Mouse (Mus musculus) kidney, postnatal 0 days (tissue): ENCODE measurements around the gene Pbld2. TPM values are rescaled to one million over a fixed set of nuclear protein-coding genes. Genes with fewer than 3 reads are reported as not detected.

Experiments
- ATAC-seq: fragments of 200-750 bp; cut with Nextera tagmentation; replicated peaks from 2 replicates; pipeline ENCODE4 v1.8.0; 2017; ENCODE audit warnings: low read depth, moderate number of reproducible peaks, moderate TSS enrichment, moderate library complexity; ENCODE audit not compliant: low FRiP score
- DNase-seq: peaks from one replicate; pipeline ENCODE4 v3.0.0-alpha.2; 2016; ENCODE audit warnings: low spot score
- H3K27ac ChIP-seq: fragments of 300-500 bp; sonication (generic); 2 replicates; pipeline ENCODE4 v1.5.1; 2014; ENCODE audit warnings: mild to moderate bottlenecking
- H3K27me3 ChIP-seq: fragments of 300-500 bp; sonication (generic); 2 replicates; pipeline ENCODE4 v1.6.1; 2014; ENCODE audit warnings: low read length, mixed read lengths; ENCODE audit not compliant: insufficient read depth
- H3K36me3 ChIP-seq: fragments of 300-500 bp; sonication (generic); 2 replicates; pipeline ENCODE4 v1.6.1; 2014; ENCODE audit warnings: low read length, mixed read lengths; ENCODE audit not compliant: insufficient read depth
- H3K4me1 ChIP-seq: fragments of 300-500 bp; sonication (generic); replicated peaks from 2 replicates; pipeline ENCODE4 v1.6.1; 2014; ENCODE audit warnings: antibody characterized with exemption, low read length, mixed read lengths; ENCODE audit not compliant: insufficient read depth
- H3K4me2 ChIP-seq: fragments of 300-500 bp; sonication (generic); 2 replicates; pipeline ENCODE4 v1.6.1; 2014; ENCODE audit warnings: mild to moderate bottlenecking, low read length, moderate library complexity, mixed read lengths
- H3K4me3 ChIP-seq: fragments of 300-500 bp; sonication (generic); replicated peaks from 2 replicates; pipeline ENCODE4 v1.5.1; 2014; ENCODE audit warnings: low read depth, low read length
- H3K9ac ChIP-seq: fragments of 300-500 bp; sonication (generic); 2 replicates; pipeline ENCODE4 v1.6.1; 2014; ENCODE audit warnings: low read depth, low read length
- H3K9me3 ChIP-seq: fragments of 300-500 bp; sonication (generic); replicated peaks from 2 replicates; pipeline ENCODE4 v1.6.1; 2016; ENCODE audit warnings: low read length, inconsistent platforms, mixed read lengths
- CTCF ChIP-seq: IDR thresholded peaks from 2 replicates; pipeline ENCODE4 v1.5.1; 2016; ENCODE audit warnings: antibody characterized with exemption, low read depth, mild to moderate bottlenecking, moderate library complexity
- WGBS: fragments of 180-500 bp; shearing (Covaris S2); extraction: QIAGEN DNeasy Blood & Tissue Kit; methylation state at CpG from one replicate; pipeline ENCODE4 v1.1.7; 2014; 5-methylcytosine and 5-hydroxymethylcytosine counted together
- polyA plus RNA-seq: library from polyadenylated mRNA; unstranded; fragments of >200 nt; fragmentation: Nextera tagmentation; extraction: Ambion mirVana; gene quantifications from 2 replicates; pipeline ENCODE4 v1.2.1, GENCODE M21; 2015

Pbld2 gene
- polyA plus RNA-seq, 1 experiment from 2014 or later, result 11.6 TPM

GRCm38 (mm10) chr10:63063365-63063764, 39.2 kb downstream of the Pbld2 start:
- TF ChIP-seq CTCF, result no peak
- Histone ChIP-seq H3K36me3 (no peaks in the 10 kb centered on the region), H3K27ac (no peak overlapping the region), H3K9ac (no peak overlapping the region), H3K27me3 (no peaks in the 10 kb centered on the region), H3K4me3 (no peak overlapping the region), H3K9me3 (no peaks in the 10 kb centered on the region), H3K4me1 (no peaks in the 10 kb centered on the region), H3K4me2 (no peak overlapping the region)
- DNase-seq, result no peak
- 87% methylated on average over 7 of the region's 7 CpGs for WGBS
- no peak for ATAC-seq

GRCm38 (mm10) chr10:63064516-63064915, 40.4 kb downstream of the Pbld2 start:
- H3K27ac ChIP-seq, result no peak overlapping the region
- DNase-seq (no peak), ATAC-seq (no peak)
- no peak overlapping the region for H3K9ac ChIP-seq
- H3K4me1 ChIP-seq, result no peaks in the 10 kb centered on the region
- no peaks in the 10 kb centered on the region for H3K9me3 ChIP-seq
- no peaks in the 10 kb centered on the region for H3K27me3 ChIP-seq
- TF ChIP-seq CTCF, result no peak
- H3K4me2 ChIP-seq, result no peak overlapping the region
- 70% methylated on average over 9 of the region's 9 CpGs for WGBS
- H3K36me3 ChIP-seq, result no peaks in the 10 kb centered on the region
- H3K4me3 ChIP-seq, result no peak overlapping the region

- Histone ChIP-seq H3K4me2 (no peak overlapping the region), H3K27me3 (no peaks in the 10 kb centered on the region), H3K9ac (no peak overlapping the region), H3K27ac (no peak overlapping the region), H3K4me3 (no peak overlapping the region), H3K4me1 (no peaks in the 10 kb centered on the region), H3K36me3 (no peaks in the 10 kb centered on the region), H3K9me3 (no peaks in the 10 kb centered on the region)
- TF ChIP-seq CTCF, result no peak
- 55% methylated on average over 8 of the region's 8 CpGs for WGBS
- no peak for ATAC-seq
- DNase-seq, result no peak
Observed at GRCm38 (mm10) chr10:63065561-63065960, 41.4 kb downstream of the Pbld2 start.

- DNase-seq (peak; percentile 89), ATAC-seq (peak; percentile 76; the same call in 1 of the 2 replicates)
- no peaks in the 10 kb centered on the region for H3K27me3 ChIP-seq
- TF ChIP-seq CTCF, result peak; percentile 90
- no peaks in the 10 kb centered on the region for H3K36me3 ChIP-seq
- no peaks in the 10 kb centered on the region for H3K9me3 ChIP-seq
- H3K9ac ChIP-seq, result no peak overlapping the region
- H3K4me2 ChIP-seq, result no peak overlapping the region
- H3K4me3 ChIP-seq, result no peak overlapping the region
- H3K27ac ChIP-seq, result no peak overlapping the region
- H3K4me1 ChIP-seq, result no peaks in the 10 kb centered on the region
- 5% methylated on average over 5 of the region's 5 CpGs for WGBS
Observed at GRCm38 (mm10) chr10:63065988-63066387, 41.9 kb downstream of the Pbld2 start.

GRCm38 (mm10) chr10:63086304-63086703, 62.2 kb downstream of the Pbld2 start:
- no peak overlapping the region for H3K4me2 ChIP-seq
- 68% methylated on average over 10 of the region's 10 CpGs for WGBS
- no peaks in the 10 kb centered on the region for H3K9me3 ChIP-seq
- H3K27me3 ChIP-seq, result no peaks in the 10 kb centered on the region
- no peak overlapping the region for H3K4me3 ChIP-seq
- no peak overlapping the region for H3K27ac ChIP-seq
- no peak overlapping the region for H3K9ac ChIP-seq
- DNase-seq (no peak), ATAC-seq (no peak)
- H3K4me1 ChIP-seq, result no peaks in the 10 kb centered on the region
- no peak for TF ChIP-seq CTCF
- no peaks in the 10 kb centered on the region for H3K36me3 ChIP-seq

GRCm38 (mm10) chr10:63089103-63089757, 65.1 kb downstream of the Pbld2 start:
- WGBS, result 37% methylated on average over 8 of the region's 8 CpGs
- Histone ChIP-seq H3K9me3 (no peaks in the 10 kb centered on the region), H3K4me1 (no peaks in the 10 kb centered on the region), H3K9ac (peak overlapping the region; percentile 58; the same call in 1 of the 2 replicates), H3K4me2 (peak overlapping the region; percentile 81), H3K36me3 (no peaks in the 10 kb centered on the region), H3K27me3 (no peaks in the 10 kb centered on the region), H3K27ac (no peak overlapping the region), H3K4me3 (peak overlapping the region; percentile 33; the same call in 1 of the 2 replicates)
- DNase-seq (no peak), ATAC-seq (no peak)
- TF ChIP-seq CTCF, result no peak
